17 mouse cellular contexts compared by ENCODE assay signal in the genomic region with DNA sequence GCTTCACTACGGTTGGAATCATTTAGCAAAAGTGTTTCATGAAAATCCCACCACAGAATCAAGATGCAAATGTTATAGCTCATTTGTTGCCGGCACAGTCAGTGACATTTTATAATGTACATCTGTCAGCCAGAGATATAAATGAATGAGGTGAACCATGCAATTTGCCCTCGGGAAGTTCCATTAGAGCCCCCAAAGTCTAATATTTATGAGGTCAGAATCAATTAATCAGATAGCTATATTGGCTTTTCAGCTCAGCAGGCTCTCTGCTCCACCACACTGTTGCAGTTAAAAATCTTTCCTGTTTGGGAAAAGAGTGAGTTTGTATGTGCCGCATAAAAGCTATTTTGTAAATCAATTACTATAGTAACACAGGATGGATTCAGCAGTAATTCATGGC.
DNase-seq lines count a peak whose midpoint lies in the region; ATAC-seq and TF ChIP-seq lines count a peak whose summit lies in the region.
"Had no signal": no experiment of that assay in that cellular context is flagged by ENCODE, and none has a peak within 500 bp of the region (broad histone marks: within the 10 kb centered on the region; RNA-seq: fewer than 3 reads in every experiment).

No protein-coding gene starts in this region.

- no peak for ATAC-seq in hindbrain, embryonic 14.5 days (ENCODE audit: low FRiP score)
- no peak for ATAC-seq in hindbrain, postnatal 0 days
- 0 out of 2 replicates have a peak, but pooled peaks have one; percentile 17 for ATAC-seq in midbrain, embryonic 15.5 days (replicated peaks)
- ATAC-seq in midbrain, postnatal 0 days (ENCODE audit: low FRiP score): no peak
- no peak for ATAC-seq in liver, postnatal 0 days
- ATAC-seq: forebrain, embryonic 15.5 days had no signal

- DNase-seq in hindbrain, embryonic 14.5 days (ENCODE audit: low spot score): peak; percentile 36
- no peak for DNase-seq in hindbrain, postnatal 0 days (ENCODE audit: low spot score)
- DNase-seq in midbrain, postnatal 0 days (ENCODE audit: low spot score): no peak
- peak; percentile 57 for DNase-seq in brain, embryonic 14.5 days (ENCODE audit: low read depth)
- peak; percentile 10 for DNase-seq in retina, postnatal 1 day
- no peak for DNase-seq in liver, postnatal 0 days
- DNase-seq: adrenal gland, postnatal 10 days; cerebellum, adult 11-12 months; cerebellum, adult 9-10 months; cerebellum, postnatal 25 days; gastrocnemius, postnatal 36 days; heart, adult 11 months; heart, postnatal 36 days had no signal

- H3K4me2 ChIP-seq in hindbrain, embryonic 14.5 days (replicated peaks): no peak overlapping the region
- no peak overlapping the region for H3K4me2 ChIP-seq in hindbrain, postnatal 0 days (ENCODE audit: low read depth, low read length)
- no peak overlapping the region for H3K4me2 ChIP-seq in midbrain, embryonic 15.5 days
- no peak overlapping the region for H3K4me2 ChIP-seq in midbrain, postnatal 0 days (ENCODE audit: low read depth, low read length, poor library complexity, severe bottlenecking)
- no peak overlapping the region for H3K4me2 ChIP-seq in liver, postnatal 0 days (ENCODE audit: low read depth, low read length)
- H3K4me2 ChIP-seq: embryonic facial prominence, embryonic 12.5 days; forebrain, embryonic 15.5 days; heart, embryonic 13.5 days had no signal

- no peak for TF ChIP-seq CTCF in hindbrain, postnatal 0 days (IDR thresholded peaks at IDR 0.05; ENCODE audit: low read depth)
- no peak for TF ChIP-seq CTCF in midbrain, postnatal 0 days (IDR thresholded peaks at IDR 0.05)
- no peak for TF ChIP-seq CTCF in brain, embryonic 14.5 days (IDR thresholded peaks at IDR 0.05; ENCODE audit: borderline replicate concordance, extremely low read depth, insufficient read depth, insufficient read length)
- TF ChIP-seq CTCF in liver, postnatal 0 days (IDR thresholded peaks at IDR 0.05; ENCODE audit: low read depth): no peak

- H3K27ac ChIP-seq in hindbrain, embryonic 14.5 days: peak overlapping the region; percentile 38
- no peak overlapping the region for H3K27ac ChIP-seq in hindbrain, postnatal 0 days
- no peak overlapping the region for H3K27ac ChIP-seq in midbrain, embryonic 15.5 days
- no peak overlapping the region for H3K27ac ChIP-seq in midbrain, postnatal 0 days (ENCODE audit: low read depth, low read length)
- H3K27ac ChIP-seq in liver, postnatal 0 days (ENCODE audit: low read depth): no peak overlapping the region
- H3K27ac ChIP-seq: embryonic facial prominence, embryonic 12.5 days; forebrain, embryonic 15.5 days; heart, embryonic 13.5 days had no signal

- no peak for TF ChIP-seq EP300 in liver, postnatal 0 days (IDR thresholded peaks at IDR 0.05; ENCODE audit: low read depth)

- H3K4me3 ChIP-seq in hindbrain, embryonic 14.5 days (replicated peaks; ENCODE audit: low read length): no peak overlapping the region
- no peak overlapping the region for H3K4me3 ChIP-seq in hindbrain, postnatal 0 days (ENCODE audit: low read length)
- H3K4me3 ChIP-seq in midbrain, embryonic 15.5 days: no peak overlapping the region
- no peak overlapping the region for H3K4me3 ChIP-seq in midbrain, postnatal 0 days (ENCODE audit: low read depth, low read length)
- H3K4me3 ChIP-seq in liver, postnatal 0 days (ENCODE audit: low read depth, low read length): no peak overlapping the region
- H3K4me3 ChIP-seq: embryonic facial prominence, embryonic 12.5 days; forebrain, embryonic 15.5 days; heart, embryonic 13.5 days had no signal

- H3K9me3 ChIP-seq in hindbrain, embryonic 14.5 days (ENCODE audit: control insufficient read depth, low read length): no peaks in the 10 kb centered on the region
- no peaks in the 10 kb centered on the region for H3K9me3 ChIP-seq in hindbrain, postnatal 0 days (ENCODE audit: low read length)
- no peaks in the 10 kb centered on the region for H3K9me3 ChIP-seq in midbrain, embryonic 15.5 days
- H3K9me3 ChIP-seq in midbrain, postnatal 0 days (ENCODE audit: low read length): no peaks in the 10 kb centered on the region
- no peaks in the 10 kb centered on the region for H3K9me3 ChIP-seq in liver, postnatal 0 days (ENCODE audit: low read length)
- H3K9me3 ChIP-seq: embryonic facial prominence, embryonic 12.5 days; forebrain, embryonic 15.5 days; heart, embryonic 13.5 days had no signal

- H3K27me3 ChIP-seq in hindbrain, embryonic 14.5 days (ENCODE audit: control insufficient read depth, insufficient read depth, low read length): no peaks in the 10 kb centered on the region
- no peaks in the 10 kb centered on the region for H3K27me3 ChIP-seq in hindbrain, postnatal 0 days (ENCODE audit: insufficient read depth, low read length)
- no peaks in the 10 kb centered on the region for H3K27me3 ChIP-seq in midbrain, embryonic 15.5 days (replicated peaks)
- no peaks in the 10 kb centered on the region for H3K27me3 ChIP-seq in midbrain, postnatal 0 days (ENCODE audit: insufficient read depth, low read length)
- H3K27me3 ChIP-seq in liver, postnatal 0 days (ENCODE audit: insufficient read depth, low read length): no peaks in the 10 kb centered on the region
- H3K27me3 ChIP-seq: embryonic facial prominence, embryonic 12.5 days; forebrain, embryonic 15.5 days; heart, embryonic 13.5 days had no signal

- H3K9ac ChIP-seq in hindbrain, embryonic 14.5 days: no peak overlapping the region
- no peak overlapping the region for H3K9ac ChIP-seq in hindbrain, postnatal 0 days (replicated peaks; ENCODE audit: low read length)
- no peak overlapping the region for H3K9ac ChIP-seq in midbrain, embryonic 15.5 days
- H3K9ac ChIP-seq in midbrain, postnatal 0 days (replicated peaks; ENCODE audit: low read length, poor library complexity, severe bottlenecking): no peak overlapping the region
- no peak overlapping the region for H3K9ac ChIP-seq in liver, postnatal 0 days (replicated peaks)
- H3K9ac ChIP-seq: embryonic facial prominence, embryonic 12.5 days; forebrain, embryonic 15.5 days; heart, embryonic 13.5 days had no signal

- H3K36me3 ChIP-seq in hindbrain, embryonic 14.5 days (replicated peaks; ENCODE audit: control insufficient read depth, insufficient read depth): no peaks in the 10 kb centered on the region
- H3K36me3 ChIP-seq in hindbrain, postnatal 0 days (ENCODE audit: insufficient read depth, low read length): no peaks in the 10 kb centered on the region
- no peaks in the 10 kb centered on the region for H3K36me3 ChIP-seq in midbrain, embryonic 15.5 days (replicated peaks)
- no peaks in the 10 kb centered on the region for H3K36me3 ChIP-seq in midbrain, postnatal 0 days (ENCODE audit: insufficient read depth, low read length)
- no peaks in the 10 kb centered on the region for H3K36me3 ChIP-seq in liver, postnatal 0 days (replicated peaks; ENCODE audit: insufficient read depth, low read length)
- H3K36me3 ChIP-seq: embryonic facial prominence, embryonic 12.5 days; forebrain, embryonic 15.5 days; heart, embryonic 13.5 days had no signal

- 0 out of 2 replicates have a peak, but pooled peaks cover 11% of the 10 kb centered on the region for H3K4me1 ChIP-seq in hindbrain, embryonic 14.5 days (replicated peaks; ENCODE audit: control insufficient read depth, insufficient read depth, low read length)
- no peaks in the 10 kb centered on the region for H3K4me1 ChIP-seq in hindbrain, postnatal 0 days (ENCODE audit: insufficient read depth, low read length)
- no peaks in the 10 kb centered on the region for H3K4me1 ChIP-seq in midbrain, embryonic 15.5 days
- no peaks in the 10 kb centered on the region for H3K4me1 ChIP-seq in midbrain, postnatal 0 days (ENCODE audit: insufficient read depth, low read length)
- H3K4me1 ChIP-seq in liver, postnatal 0 days (ENCODE audit: insufficient read depth): no peaks in the 10 kb centered on the region
- H3K4me1 ChIP-seq: embryonic facial prominence, embryonic 12.5 days; forebrain, embryonic 15.5 days; heart, embryonic 13.5 days had no signal

- TF ChIP-seq POLR2A in brain, embryonic 14.5 days (IDR thresholded peaks at IDR 0.05; ENCODE audit: borderline replicate concordance, extremely low read depth, insufficient read depth, insufficient read length, poor library complexity, severe bottlenecking): no peak

- WGBS in hindbrain, embryonic 14.5 days: 36% methylated on average over 4 of the region's 4 CpGs
- 53% methylated on average over 4 of the region's 4 CpGs for WGBS in hindbrain, postnatal 0 days
- WGBS in midbrain, embryonic 15.5 days: 43% methylated on average over 4 of the region's 4 CpGs
- WGBS in midbrain, postnatal 0 days: 42% methylated on average over 4 of the region's 4 CpGs
- 73% methylated on average over 4 of the region's 4 CpGs for WGBS in liver, postnatal 0 days (ENCODE audit: insufficient replicate concordance)

Comparison
In these comparisons a context has a peak if more than half of its experiments do, and no peak if none do; other contexts are left out.
1. DNase-seq: peak in hindbrain, embryonic 14.5 days (single experiment), brain, embryonic 14.5 days (single experiment) and retina, postnatal 1 day (single experiment); none in hindbrain, postnatal 0 days (single experiment), midbrain, postnatal 0 days (single experiment) and liver, postnatal 0 days (single experiment).